Mouse (Mus musculus): ENCODE results near the gene Bcl9l.

- TF ChIP-seq CTCF (IDR thresholded peaks at IDR 0.05 in 2 of 3, conservative IDR thresholded peaks at IDR 0.05 in 1 of 3; ENCODE audit: control insufficient read depth in 1 of 3, insufficient read depth in 1 of 3, low read depth in 2 of 3, low read length in 3 of 3, poor library complexity in 1 of 3, severe bottlenecking in 1 of 3) = peak; percentile 24 to 99 (median 87); a peak in 5 of 6 replicates
- TF ChIP-seq BHLHE40 (IDR thresholded peaks at IDR 0.05; ENCODE audit: borderline replicate concordance, low read depth, low read length) = no peak
- no peak for TF ChIP-seq UBTF (IDR thresholded peaks at IDR 0.05; ENCODE audit: borderline replicate concordance, insufficient read depth, low read depth, low read length)
- TF ChIP-seq MEF2A (IDR thresholded peaks at IDR 0.05; ENCODE audit: extremely low read depth, insufficient replicate concordance, low read depth, low read length, poor library complexity, severe bottlenecking) = no peak
- no peak for TF ChIP-seq POLR2AphosphoS2 (IDR thresholded peaks at IDR 0.05; ENCODE audit: low read length)
- TF ChIP-seq SIN3A (IDR thresholded peaks at IDR 0.05; ENCODE audit: low read length) = no peak
- TF ChIP-seq POLR2A (IDR thresholded peaks at IDR 0.05; ENCODE audit: control insufficient read depth in 1 of 2, insufficient read depth in 1 of 2, low read depth in 1 of 2, low read length in 2 of 2, poor library complexity in 1 of 2) = no peak
- no peak for TF ChIP-seq ZMIZ1 (IDR thresholded peaks at IDR 0.05; ENCODE audit: low read depth, low read length)
- no peak for TF ChIP-seq CHD1 (IDR thresholded peaks at IDR 0.05; ENCODE audit: low read depth, low read length)
- TF ChIP-seq JUND (IDR thresholded peaks at IDR 0.05; ENCODE audit: low read depth, low read length) = 0 out of 2 replicates have a peak, but pooled peaks have one; percentile 28
These were observed 5.0 kb upstream of the Bcl9l start for GRCm38 (mm10) chr9:44477339-44478228.
